Mouse (Mus musculus) kidney, adult 8-10 months (tissue): ENCODE data around the gene Tm6sf1.
A peak's percentile ranks its signal among the peaks of the same experiment; 100 is the strongest.

ENCODE experiments used
- DNase-seq, 2 experiments: peaks; one replicate each; pipeline ENCODE4 v3.0.0; 2022

Tm6sf1 gene

GRCm38 (mm10) chr7:81851706-81852105 is 7.1 kb upstream of the Tm6sf1 start:
- DNase-seq: no peak

GRCm38 (mm10) chr7:81854568-81855307 is 4.1 kb upstream of the Tm6sf1 start:
- no peak for DNase-seq

GRCm38 (mm10) chr7:81855694-81856093 is 3.1 kb upstream of the Tm6sf1 start, which contains the start of gene Gm10160:
Gene Gm10160 (minus strand): TSS chr7:81855794.
- DNase-seq: no peak

- DNase-seq: no peak
Observed at GRCm38 (mm10) chr7:81856221-81856620, 2.6 kb upstream of the Tm6sf1 start.

- DNase-seq: no peak
Observed at GRCm38 (mm10) chr7:81858236-81858635, 565 bp upstream of the Tm6sf1 start.

- DNase-seq: no peak
Observed at GRCm38 (mm10) chr7:81860071-81860470, 1.3 kb downstream of the Tm6sf1 start.

GRCm38 (mm10) chr7:81860996-81861395 is 2.2 kb downstream of the Tm6sf1 start:
- DNase-seq: no peak

GRCm38 (mm10) chr7:81861461-81861860 is 2.7 kb downstream of the Tm6sf1 start:
- no peak for DNase-seq

- no peak for DNase-seq
Observed at GRCm38 (mm10) chr7:81861921-81862320, 3.1 kb downstream of the Tm6sf1 start.

- DNase-seq: no peak
Observed at GRCm38 (mm10) chr7:81862587-81863583, 4.1 kb downstream of the Tm6sf1 start.

GRCm38 (mm10) chr7:81864552-81864951 is 5.8 kb downstream of the Tm6sf1 start:
- DNase-seq: no peak

- no peak for DNase-seq
Observed at GRCm38 (mm10) chr7:81865937-81866336, 7.1 kb downstream of the Tm6sf1 start.

GRCm38 (mm10) chr7:81867231-81867930 is 8.6 kb downstream of the Tm6sf1 start:
- no peak for DNase-seq

GRCm38 (mm10) chr7:81868158-81868557 is 9.4 kb downstream of the Tm6sf1 start:
- peak; percentile 78 to 85 for DNase-seq

- DNase-seq: no peak
Observed at GRCm38 (mm10) chr7:81872493-81873013, 13.8 kb downstream of the Tm6sf1 start.

GRCm38 (mm10) chr7:81873807-81874206 is 15.0 kb downstream of the Tm6sf1 start:
- DNase-seq: no peak

- DNase-seq: no peak
Observed at GRCm38 (mm10) chr7:81874636-81875035, 15.8 kb downstream of the Tm6sf1 start.

- DNase-seq: no peak
Observed at GRCm38 (mm10) chr7:81875372-81875771, 16.6 kb downstream of the Tm6sf1 start.

GRCm38 (mm10) chr7:81880286-81880685 is 21.5 kb downstream of the Tm6sf1 start:
- DNase-seq: no peak

- DNase-seq: no peak
Observed at GRCm38 (mm10) chr7:81880797-81881196, 22.0 kb downstream of the Tm6sf1 start.

GRCm38 (mm10) chr7:81881600-81881999 is 22.8 kb downstream of the Tm6sf1 start:
- no peak for DNase-seq

GRCm38 (mm10) chr7:81885128-81885527 is 26.3 kb downstream of the Tm6sf1 start:
- no peak for DNase-seq

GRCm38 (mm10) chr7:81899361-81899760 is 40.6 kb downstream of the Tm6sf1 start:
- DNase-seq: no peak
